Mouse (Mus musculus) embryonic facial prominence, embryonic 15.5 days (tissue): ENCODE measurements around the gene Optn. TPM values are rescaled to one million over a fixed set of nuclear protein-coding genes. Genes with fewer than 3 reads are reported as not detected.

Source experiments
- ATAC-seq: fragments of 200-750 bp; cut with Nextera tagmentation; 2 replicates; pipeline ENCODE4 v1.8.0; 2017; ENCODE audit warnings: low read depth, moderate TSS enrichment; ENCODE audit not compliant: insufficient number of reproducible peaks, low FRiP score, low TSS enrichment
- H3K27ac ChIP-seq: fragments of 300-500 bp; sonication (generic); replicated peaks from 2 replicates; pipeline ENCODE4 v1.5.1; 2015; ENCODE audit warnings: mild to moderate bottlenecking, inconsistent platforms
- H3K27me3 ChIP-seq: fragments of 300-500 bp; sonication (generic); 2 replicates; pipeline ENCODE4 v1.6.1; 2015; ENCODE audit warnings: inconsistent platforms
- H3K36me3 ChIP-seq: fragments of 300-500 bp; sonication (generic); 2 replicates; pipeline ENCODE4 v1.6.1; 2015; ENCODE audit warnings: mild to moderate bottlenecking, inconsistent platforms
- H3K4me1 ChIP-seq: fragments of 300-500 bp; sonication (generic); 2 replicates; pipeline ENCODE4 v1.6.1; 2015; ENCODE audit warnings: inconsistent platforms
- H3K4me2 ChIP-seq: fragments of 300-500 bp; sonication (generic); replicated peaks from 2 replicates; pipeline ENCODE4 v1.6.1; 2015; ENCODE audit warnings: mild to moderate bottlenecking, inconsistent platforms
- H3K4me3 ChIP-seq: fragments of 300-500 bp; sonication (generic); replicated peaks from 2 replicates; pipeline ENCODE4 v1.5.1; 2015; ENCODE audit warnings: mild to moderate bottlenecking, inconsistent platforms
- H3K9ac ChIP-seq: fragments of 300-500 bp; sonication (generic); 2 replicates; pipeline ENCODE4 v1.6.1; 2015; ENCODE audit warnings: inconsistent platforms
- H3K9me3 ChIP-seq: fragments of 300-500 bp; sonication (generic); replicated peaks from 2 replicates; pipeline ENCODE4 v1.6.1; 2016; ENCODE audit warnings: inconsistent platforms
- WGBS: fragments of 180-500 bp; shearing (Covaris S2); methylation state at CpG from one replicate; pipeline ENCODE4 v1.1.7; 2015; 5-methylcytosine and 5-hydroxymethylcytosine counted together
- polyA plus RNA-seq: library from polyadenylated mRNA; unstranded; fragments of >200 nt; fragmentation: Nextera tagmentation; extraction: Ambion mirVana; gene quantifications from 2 replicates; pipeline ENCODE4 v1.2.1, GENCODE M21; 2015

Optn gene
- polyA plus RNA-seq, 1 experiment from 2014 or later: 8.7 TPM

DNA sequence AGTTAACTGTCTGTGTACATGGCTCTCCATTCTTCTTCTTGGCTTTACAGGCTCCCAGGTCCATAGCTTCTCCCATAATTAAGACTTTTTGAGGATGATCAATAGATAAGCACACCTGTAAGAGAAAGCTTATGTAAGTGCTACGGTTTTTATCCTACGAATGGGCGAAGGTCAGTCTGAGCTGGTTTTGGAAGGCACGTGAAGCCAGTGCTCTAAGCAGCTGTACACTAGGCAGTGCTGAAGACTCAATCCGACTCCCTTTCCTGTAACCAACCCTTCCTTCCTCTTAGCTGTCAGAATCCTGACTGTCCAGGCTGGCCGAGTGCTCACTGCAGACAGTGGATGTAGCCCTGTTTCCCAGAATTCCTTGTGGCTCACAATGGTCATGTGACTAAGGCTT, 62.6 kb downstream of the Optn start:
- Histone ChIP-seq H3K4me1 (no peaks in the 10 kb centered on the region), H3K27ac (no peak overlapping the region), H3K9ac (no peak overlapping the region), H3K4me3 (no peak overlapping the region), H3K36me3 (peaks cover 51% of the 10 kb centered on the region), H3K4me2 (no peak overlapping the region), H3K9me3 (no peaks in the 10 kb centered on the region), H3K27me3 (no peaks in the 10 kb centered on the region)
- ATAC-seq: no peak
- WGBS: 87% methylated on average over 6 of the region's 6 CpGs

DNA sequence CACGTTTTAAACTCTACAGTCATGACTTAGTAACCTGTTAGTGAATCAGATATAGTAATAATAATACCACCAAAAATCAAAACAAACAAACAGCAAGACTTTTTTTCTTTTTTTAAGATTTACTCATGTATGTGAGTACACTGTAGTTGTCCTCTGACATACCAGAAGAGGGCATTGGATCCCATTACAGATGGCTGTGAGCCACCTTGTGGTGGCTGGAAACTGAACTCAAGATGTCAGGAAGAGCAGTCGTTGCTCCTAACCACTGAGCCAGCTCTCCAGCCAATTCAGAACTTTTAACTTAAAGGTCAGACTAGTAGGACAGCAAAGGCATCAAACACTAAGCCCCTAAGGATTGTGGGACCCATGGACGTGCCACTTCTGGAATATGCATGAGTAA, 64.9 kb downstream of the Optn start:
- Histone ChIP-seq H3K4me1 (no peaks in the 10 kb centered on the region), H3K9ac (no peak overlapping the region), H3K9me3 (no peaks in the 10 kb centered on the region), H3K27ac (no peak overlapping the region), H3K36me3 (peaks cover 45% of the 10 kb centered on the region), H3K4me2 (no peak overlapping the region), H3K27me3 (no peaks in the 10 kb centered on the region), H3K4me3 (no peak overlapping the region)
- 72% methylated on average over 3 of the region's 3 CpGs for WGBS
- no peak for ATAC-seq

DNA sequence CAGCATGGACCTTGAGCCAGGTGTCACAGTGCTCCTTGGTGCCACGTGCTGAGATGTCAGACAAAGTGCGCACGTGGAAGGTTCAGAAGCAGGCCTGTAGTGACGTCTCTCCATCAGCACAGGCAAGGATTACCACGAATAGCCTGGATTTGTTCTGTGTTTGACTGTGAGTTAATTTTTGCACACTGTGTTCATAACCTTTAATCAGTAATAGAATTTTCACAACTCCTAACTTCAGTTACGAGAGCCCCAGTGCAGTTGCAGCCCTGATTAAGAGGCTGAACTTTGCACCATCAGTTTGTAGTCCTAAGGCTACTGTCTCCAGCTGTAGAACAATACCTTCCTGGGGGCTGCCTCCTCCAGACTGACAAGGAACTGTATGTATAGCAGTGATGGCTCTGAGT, 67.4 kb downstream of the Optn start:
- no peak overlapping the region for H3K4me2 ChIP-seq
- H3K36me3 ChIP-seq: peaks cover 48% of the 10 kb centered on the region
- 88% methylated on average over 6 of the region's 6 CpGs for WGBS
- no peak for ATAC-seq
- no peaks in the 10 kb centered on the region for H3K27me3 ChIP-seq
- H3K27ac ChIP-seq: no peak overlapping the region
- H3K4me3 ChIP-seq: no peak overlapping the region
- H3K9me3 ChIP-seq: no peaks in the 10 kb centered on the region
- no peaks in the 10 kb centered on the region for H3K4me1 ChIP-seq
- no peak overlapping the region for H3K9ac ChIP-seq

DNA sequence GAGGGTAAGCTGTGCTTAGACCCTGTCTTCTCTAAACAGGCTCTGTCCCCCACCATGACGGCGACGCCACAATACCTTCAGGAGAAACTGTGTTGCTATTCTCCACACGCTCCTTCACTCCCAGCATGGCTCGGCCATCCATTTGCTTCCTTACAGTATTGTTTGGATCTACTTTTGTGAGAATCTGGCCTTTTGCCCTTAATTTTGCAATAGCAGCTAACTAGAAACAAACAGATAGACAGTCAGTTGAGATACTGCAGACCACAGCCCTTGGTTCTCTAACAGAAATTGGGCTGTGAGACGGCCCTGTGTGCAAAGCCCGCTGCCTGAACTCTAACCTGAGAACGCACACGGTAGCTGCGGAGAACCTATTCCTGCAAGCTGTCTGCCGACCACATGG, 68.2 kb downstream of the Optn start:
- Histone ChIP-seq H3K9me3 (no peaks in the 10 kb centered on the region), H3K9ac (no peak overlapping the region), H3K27me3 (no peaks in the 10 kb centered on the region), H3K27ac (no peak overlapping the region), H3K4me3 (no peak overlapping the region), H3K36me3 (peaks cover 47% of the 10 kb centered on the region), H3K4me2 (no peak overlapping the region), H3K4me1 (no peaks in the 10 kb centered on the region)
- no peak for ATAC-seq
- WGBS: 92% methylated on average over 11 of the region's 11 CpGs

DNA sequence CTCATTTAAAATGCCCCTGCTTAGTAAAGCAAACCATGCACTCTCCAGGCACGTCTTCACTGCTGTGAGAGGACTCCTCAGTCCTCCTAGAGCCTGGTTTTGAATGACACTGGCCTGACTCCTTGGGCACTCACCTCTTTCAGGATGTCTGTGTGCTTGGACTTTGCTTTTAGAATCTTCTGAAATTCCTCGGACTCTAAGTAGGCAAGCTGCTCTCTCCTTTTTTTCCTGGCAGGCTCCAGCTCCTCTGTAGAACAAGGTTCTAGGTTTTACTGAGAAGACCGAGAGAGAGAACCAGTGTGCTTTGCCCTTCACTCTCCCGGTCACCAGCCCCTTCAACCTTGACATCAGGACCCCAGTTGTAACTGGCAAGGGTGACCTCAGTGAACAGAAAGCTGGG, 69.4 kb downstream of the Optn start:
- Histone ChIP-seq H3K4me3 (no peak overlapping the region), H3K9me3 (no peaks in the 10 kb centered on the region), H3K4me1 (no peaks in the 10 kb centered on the region), H3K27ac (no peak overlapping the region), H3K9ac (no peak overlapping the region), H3K27me3 (no peaks in the 10 kb centered on the region), H3K4me2 (no peak overlapping the region), H3K36me3 (peaks cover 40% of the 10 kb centered on the region)
- no peak for ATAC-seq
- WGBS: 85% methylated on average over 4 of the region's 4 CpGs

DNA sequence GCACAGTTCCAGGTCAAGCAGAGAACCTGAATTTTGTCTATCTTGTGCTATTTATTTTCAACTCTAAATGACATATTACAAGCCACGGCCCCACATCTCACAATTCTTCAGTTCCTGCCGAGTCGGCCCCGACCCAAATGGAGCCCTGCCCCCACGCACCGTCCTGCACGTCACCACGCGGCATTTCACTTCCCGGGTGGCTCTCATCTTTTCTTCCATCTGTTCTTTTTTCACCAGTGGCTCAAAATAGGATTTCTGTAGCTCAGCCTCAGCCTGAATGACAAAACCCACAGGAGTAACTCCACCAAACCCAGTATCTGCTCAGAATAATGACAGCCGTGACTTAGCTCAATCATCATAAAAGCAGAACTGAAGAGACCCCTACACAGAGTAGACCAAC, 70.3 kb downstream of the Optn start:
- Histone ChIP-seq H3K9me3 (no peaks in the 10 kb centered on the region), H3K4me1 (no peaks in the 10 kb centered on the region), H3K27me3 (no peaks in the 10 kb centered on the region), H3K4me3 (no peak overlapping the region), H3K36me3 (peaks cover 37% of the 10 kb centered on the region), H3K27ac (no peak overlapping the region), H3K4me2 (no peak overlapping the region), H3K9ac (no peak overlapping the region)
- no peak for ATAC-seq
- 88% methylated on average over 11 of the region's 11 CpGs for WGBS

DNA sequence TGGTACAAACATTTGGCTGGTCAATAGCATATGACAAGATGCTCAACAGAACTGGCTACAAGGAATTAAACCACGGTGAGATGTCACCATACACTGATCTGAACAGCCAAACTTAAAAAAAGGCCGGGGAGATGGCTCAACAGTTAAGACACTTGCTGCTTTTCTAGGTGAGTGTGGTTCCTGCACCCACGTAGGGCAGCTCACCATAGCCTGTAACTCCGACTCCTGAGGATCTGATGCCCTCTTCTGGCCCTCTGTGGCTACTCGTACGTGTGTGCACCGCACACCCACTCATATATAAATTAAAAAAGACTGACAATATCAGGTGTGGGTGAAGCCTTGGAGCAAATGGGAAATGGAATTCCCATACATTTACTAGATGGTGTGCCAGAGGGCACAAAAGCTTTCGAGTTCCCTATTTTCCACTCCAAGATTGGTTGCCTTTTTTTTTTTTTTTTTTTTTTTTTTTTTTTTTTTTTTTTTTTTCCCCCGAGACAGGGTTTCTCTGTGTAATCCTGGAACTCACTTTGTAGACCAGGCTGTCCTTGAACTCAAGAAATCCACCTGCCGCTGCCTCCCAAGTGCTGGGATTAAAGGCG, 74.9 kb downstream of the Optn start:
- WGBS: 73% methylated on average over 11 of the region's 11 CpGs

DNA sequence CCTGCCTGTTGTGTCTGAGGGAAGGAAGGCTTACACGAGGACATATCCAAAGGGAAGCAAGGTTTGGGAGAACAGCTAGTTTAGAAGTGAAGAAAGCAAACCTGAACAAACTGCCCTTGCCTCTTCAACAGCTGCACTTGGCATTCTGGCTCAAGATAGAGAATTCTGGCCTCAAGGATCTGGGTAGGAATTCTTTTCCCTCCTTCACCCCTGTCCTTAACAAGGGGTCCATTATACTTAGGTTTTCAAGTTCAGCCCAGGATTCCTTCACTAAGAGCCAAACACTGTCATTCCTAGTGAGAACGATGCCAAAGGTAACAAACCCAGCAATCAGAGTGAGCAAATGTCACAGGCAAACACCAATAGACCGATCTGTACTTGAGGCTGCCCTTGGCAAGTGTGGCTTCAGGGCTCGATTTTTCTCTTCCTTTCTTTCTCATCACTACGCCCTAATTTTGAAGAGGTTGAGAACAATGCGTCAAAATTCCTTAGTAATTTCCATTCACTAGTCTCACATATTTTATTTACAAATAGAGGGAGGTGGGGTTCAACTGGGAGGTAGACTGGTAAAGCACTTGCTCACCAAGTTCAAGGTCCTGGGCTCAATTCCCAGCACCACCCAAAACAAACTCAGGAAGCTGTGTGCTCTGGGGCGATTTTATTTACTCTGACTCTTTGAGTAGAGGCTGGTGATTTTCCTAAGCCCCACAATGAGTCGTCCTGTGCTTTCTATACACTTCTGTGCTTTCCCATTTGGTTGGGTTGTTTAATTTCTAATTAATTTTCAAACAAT, 76.3 kb downstream of the Optn start:
- H3K4me2 ChIP-seq: no peak overlapping the region
- WGBS: 73% methylated on average over 8 of the region's 8 CpGs
- H3K4me3 ChIP-seq: no peak overlapping the region
- no peak overlapping the region for H3K9ac ChIP-seq
- H3K4me1 ChIP-seq: no peaks in the 10 kb centered on the region
- no peak overlapping the region for H3K27ac ChIP-seq
- peaks cover 12% of the 10 kb centered on the region for H3K36me3 ChIP-seq
- no peaks in the 10 kb centered on the region for H3K9me3 ChIP-seq
- H3K27me3 ChIP-seq: no peaks in the 10 kb centered on the region
- ATAC-seq: no peak

More for the DNA sequence above, 74.9 kb downstream of the Optn start:
- ATAC-seq: no peak
- no peak overlapping the region for H3K27ac ChIP-seq
- H3K9me3 ChIP-seq: no peaks in the 10 kb centered on the region
- H3K9ac ChIP-seq: no peak overlapping the region
- H3K27me3 ChIP-seq: no peaks in the 10 kb centered on the region
- peaks cover 23% of the 10 kb centered on the region for H3K36me3 ChIP-seq
- no peak overlapping the region for H3K4me2 ChIP-seq
- no peak overlapping the region for H3K4me3 ChIP-seq
- H3K4me1 ChIP-seq: no peaks in the 10 kb centered on the region

DNA sequence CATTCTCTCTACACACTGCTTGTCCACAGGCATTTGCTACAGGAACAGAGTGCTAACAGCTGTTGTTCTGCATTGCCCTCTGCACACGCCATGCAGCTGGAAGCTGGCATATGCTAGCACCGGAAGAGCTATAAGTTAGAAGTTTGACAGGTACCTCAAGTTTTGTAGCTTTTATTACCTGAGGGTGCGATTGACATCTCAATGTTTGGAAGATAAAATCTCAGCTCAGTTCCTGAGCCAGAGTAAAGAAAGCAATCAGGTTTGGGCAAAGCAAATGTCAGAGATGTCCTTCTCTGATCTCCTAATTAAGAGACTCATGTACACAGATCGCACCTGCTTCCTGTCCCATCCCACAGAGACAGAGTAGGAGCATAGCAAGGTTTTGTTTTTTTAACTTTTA, 77.1 kb downstream of the Optn start:
- H3K4me3 ChIP-seq: no peak overlapping the region
- no peak for ATAC-seq
- no peaks in the 10 kb centered on the region for H3K9me3 ChIP-seq
- WGBS: 58% methylated on average over 4 of the region's 4 CpGs
- H3K36me3 ChIP-seq: peaks cover 9% of the 10 kb centered on the region; the same call in 1 of the 2 replicates
- no peak overlapping the region for H3K9ac ChIP-seq
- no peak overlapping the region for H3K27ac ChIP-seq
- no peaks in the 10 kb centered on the region for H3K4me1 ChIP-seq
- H3K27me3 ChIP-seq: no peaks in the 10 kb centered on the region
- H3K4me2 ChIP-seq: no peak overlapping the region

DNA sequence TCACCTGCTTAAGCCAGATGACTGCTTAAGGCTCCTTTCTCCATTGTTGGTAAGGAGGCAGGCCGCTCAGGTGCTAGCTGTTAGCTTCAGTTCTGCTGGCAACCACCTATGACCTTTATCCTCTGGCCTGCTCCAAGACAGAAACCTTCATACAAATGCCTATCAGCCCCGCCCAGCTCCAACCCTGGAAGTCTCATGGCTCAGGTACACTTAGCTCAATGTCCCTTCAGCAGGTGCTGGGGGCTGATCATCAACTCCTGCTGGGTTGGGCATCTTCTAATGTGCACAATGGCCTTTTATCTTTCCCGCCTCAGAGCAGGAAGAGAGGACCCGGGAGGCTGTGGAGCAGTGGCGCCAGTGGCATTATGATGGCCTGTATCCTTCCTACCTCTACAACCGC, 78.9 kb downstream of the Optn start:
- Histone ChIP-seq H3K27ac (no peak overlapping the region), H3K9me3 (no peaks in the 10 kb centered on the region), H3K9ac (no peak overlapping the region), H3K4me1 (no peaks in the 10 kb centered on the region), H3K4me3 (no peak overlapping the region), H3K36me3 (no peaks in the 10 kb centered on the region), H3K27me3 (no peaks in the 10 kb centered on the region), H3K4me2 (no peak overlapping the region)
- WGBS: 79% methylated on average over 6 of the region's 6 CpGs
- no peak for ATAC-seq

DNA sequence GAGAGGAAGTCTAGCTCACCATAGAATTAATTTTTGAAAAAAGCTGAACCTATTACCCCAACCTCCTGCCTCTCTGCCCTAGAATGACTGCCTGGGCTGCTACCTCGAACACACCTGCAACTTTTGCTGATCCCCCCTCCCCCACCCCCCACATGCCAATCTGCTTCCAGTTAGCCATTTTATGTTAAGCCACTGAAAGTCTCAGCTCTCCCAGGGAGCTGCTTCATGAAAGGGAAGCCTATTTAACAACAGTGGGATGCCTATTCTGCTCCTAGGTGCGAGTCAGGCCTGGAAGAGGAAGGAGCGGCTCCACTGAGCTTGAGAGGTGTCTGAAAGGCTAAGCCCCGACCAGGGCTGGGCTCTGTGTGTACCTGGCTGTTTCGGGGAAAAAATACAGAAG, 79.9 kb downstream of the Optn start:
- Histone ChIP-seq H3K4me1 (no peaks in the 10 kb centered on the region), H3K36me3 (no peaks in the 10 kb centered on the region), H3K27ac (no peak overlapping the region), H3K9ac (no peak overlapping the region), H3K4me2 (no peak overlapping the region), H3K27me3 (no peaks in the 10 kb centered on the region), H3K4me3 (no peak overlapping the region), H3K9me3 (no peaks in the 10 kb centered on the region)
- no peak for ATAC-seq
- WGBS: 26% methylated on average over 5 of the region's 5 CpGs

DNA sequence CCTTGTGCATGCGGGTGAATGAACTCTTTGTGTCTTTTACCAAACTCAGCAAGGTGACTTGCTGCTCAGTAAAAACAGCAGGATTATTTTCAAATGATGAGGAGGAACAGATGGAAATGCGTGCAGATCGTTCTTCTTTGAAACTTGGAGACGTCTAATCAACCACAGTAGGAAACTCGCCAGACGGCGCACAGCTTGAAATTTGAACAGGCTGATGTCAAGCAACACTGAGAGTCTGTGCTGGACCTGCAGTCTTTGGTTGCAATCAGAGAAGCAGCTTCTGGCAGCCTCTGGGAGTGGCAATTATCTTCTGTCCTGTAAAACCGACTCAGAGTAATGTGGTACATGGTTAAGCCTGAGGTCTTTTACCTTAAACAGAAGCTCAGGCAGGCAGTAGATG, 85.8 kb downstream of the Optn start:
- Histone ChIP-seq H3K4me1 (0 out of 2 replicates have a peak, but pooled peaks cover 10% of the 10 kb centered on the region), H3K36me3 (no peaks in the 10 kb centered on the region), H3K27ac (no peak overlapping the region), H3K4me2 (no peak overlapping the region), H3K4me3 (no peak overlapping the region), H3K9ac (no peak overlapping the region), H3K27me3 (no peaks in the 10 kb centered on the region), H3K9me3 (no peaks in the 10 kb centered on the region)
- WGBS: 9% methylated on average over 8 of the region's 8 CpGs
- ATAC-seq: no peak
